Mouse (Mus musculus) embryonic facial prominence, embryonic 12.5 days (tissue): Measurements from ENCODE around the gene Lrmda. TPM values are rescaled to one million over a fixed set of nuclear protein-coding genes. Genes with fewer than 3 reads are reported as not detected.
A peak's percentile ranks its signal among the peaks of the same experiment; 100 is the strongest.

Experiments used
- ATAC-seq: fragments of 200-750 bp; cut with Nextera tagmentation; 2 replicates; pipeline ENCODE4 v1.8.0; 2017; ENCODE audit not compliant: insufficient number of reproducible peaks, insufficient read depth, low FRiP score, low TSS enrichment
- H3K27ac ChIP-seq: fragments of 300-500 bp; sonication (generic); 2 replicates; pipeline ENCODE4 v1.5.1; 2016; ENCODE audit warnings: mild to moderate bottlenecking
- H3K27me3 ChIP-seq: fragments of 300-500 bp; sonication (generic); 2 replicates; pipeline ENCODE4 v1.6.1; 2016; ENCODE audit warnings: mild to moderate bottlenecking, moderate library complexity
- H3K36me3 ChIP-seq: fragments of 300-500 bp; sonication (generic); 2 replicates; pipeline ENCODE4 v1.6.1; 2016; ENCODE audit warnings: mild to moderate bottlenecking
- H3K4me1 ChIP-seq: fragments of 300-500 bp; sonication (generic); 2 replicates; pipeline ENCODE4 v1.6.1; 2016
- H3K4me2 ChIP-seq: fragments of 300-500 bp; sonication (generic); replicated peaks from 2 replicates; pipeline ENCODE4 v1.6.1; 2016; ENCODE audit warnings: mild to moderate bottlenecking, moderate library complexity
- H3K4me3 ChIP-seq: fragments of 300-500 bp; sonication (generic); 2 replicates; pipeline ENCODE4 v1.5.1; 2016; ENCODE audit warnings: mild to moderate bottlenecking
- H3K9ac ChIP-seq: fragments of 300-500 bp; sonication (generic); 2 replicates; pipeline ENCODE4 v1.6.1; 2016; ENCODE audit warnings: mild to moderate bottlenecking, moderate library complexity
- H3K9me3 ChIP-seq: fragments of 300-500 bp; sonication (generic); 2 replicates; pipeline ENCODE4 v1.6.1; 2016; ENCODE audit warnings: mild to moderate bottlenecking, moderate library complexity
- WGBS: fragments of 180-500 bp; shearing (Covaris S2); methylation state at CpG from one replicate; pipeline ENCODE4 v1.1.7; 2016; 5-methylcytosine and 5-hydroxymethylcytosine counted together
- polyA plus RNA-seq: library from polyadenylated mRNA; unstranded; fragments of >200 nt; fragmentation: Nextera tagmentation; extraction: Ambion mirVana; gene quantifications from 2 replicates; pipeline ENCODE4 v1.2.1, GENCODE M21; 2016

Lrmda gene
- polyA plus RNA-seq, 1 experiment from 2014 or later = 0.28 TPM

GRCm38 (mm10) chr14:22147341-22148024, 128.0 kb downstream of the Lrmda start:
- Histone ChIP-seq H3K27me3 (no peaks in the 10 kb centered on the region), H3K4me1 (peaks cover 3% of the 10 kb centered on the region), H3K27ac (no peak overlapping the region), H3K9ac (no peak overlapping the region), H3K4me3 (no peak overlapping the region), H3K4me2 (no peak overlapping the region), H3K9me3 (no peaks in the 10 kb centered on the region), H3K36me3 (no peaks in the 10 kb centered on the region)
- ATAC-seq = no peak
- 19% methylated on average over 4 of the region's 4 CpGs for WGBS

- H3K9me3 ChIP-seq = no peaks in the 10 kb centered on the region
- ATAC-seq = no peak
- H3K27me3 ChIP-seq = no peaks in the 10 kb centered on the region
- H3K4me2 ChIP-seq = no peak overlapping the region
- no peak overlapping the region for H3K4me3 ChIP-seq
- peaks cover 10% of the 10 kb centered on the region for H3K4me1 ChIP-seq
- H3K9ac ChIP-seq = no peak overlapping the region
- WGBS = 32% methylated on average over 13 of the region's 13 CpGs
- H3K27ac ChIP-seq = no peak overlapping the region
- no peaks in the 10 kb centered on the region for H3K36me3 ChIP-seq
These were observed 133.2 kb downstream of the Lrmda start for GRCm38 (mm10) chr14:22152701-22153100.

- Histone ChIP-seq H3K27me3 (no peaks in the 10 kb centered on the region), H3K4me1 (peaks cover 10% of the 10 kb centered on the region), H3K27ac (no peak overlapping the region), H3K36me3 (no peaks in the 10 kb centered on the region), H3K9me3 (no peaks in the 10 kb centered on the region), H3K9ac (no peak overlapping the region), H3K4me3 (no peak overlapping the region), H3K4me2 (no peak overlapping the region)
- WGBS = 75% methylated on average over 8 of the region's 8 CpGs
- ATAC-seq = no peak
These were observed 134.6 kb downstream of the Lrmda start for GRCm38 (mm10) chr14:22154096-22154495.

- Histone ChIP-seq H3K9ac (no peak overlapping the region), H3K4me1 (peaks cover 10% of the 10 kb centered on the region), H3K4me3 (no peak overlapping the region), H3K27me3 (no peaks in the 10 kb centered on the region), H3K27ac (no peak overlapping the region), H3K9me3 (no peaks in the 10 kb centered on the region), H3K36me3 (no peaks in the 10 kb centered on the region), H3K4me2 (no peak overlapping the region)
- ATAC-seq = no peak
- 17% methylated on average over 2 of the region's 2 CpGs for WGBS
These were observed 135.5 kb downstream of the Lrmda start for GRCm38 (mm10) chr14:22155034-22155433.

DNA sequence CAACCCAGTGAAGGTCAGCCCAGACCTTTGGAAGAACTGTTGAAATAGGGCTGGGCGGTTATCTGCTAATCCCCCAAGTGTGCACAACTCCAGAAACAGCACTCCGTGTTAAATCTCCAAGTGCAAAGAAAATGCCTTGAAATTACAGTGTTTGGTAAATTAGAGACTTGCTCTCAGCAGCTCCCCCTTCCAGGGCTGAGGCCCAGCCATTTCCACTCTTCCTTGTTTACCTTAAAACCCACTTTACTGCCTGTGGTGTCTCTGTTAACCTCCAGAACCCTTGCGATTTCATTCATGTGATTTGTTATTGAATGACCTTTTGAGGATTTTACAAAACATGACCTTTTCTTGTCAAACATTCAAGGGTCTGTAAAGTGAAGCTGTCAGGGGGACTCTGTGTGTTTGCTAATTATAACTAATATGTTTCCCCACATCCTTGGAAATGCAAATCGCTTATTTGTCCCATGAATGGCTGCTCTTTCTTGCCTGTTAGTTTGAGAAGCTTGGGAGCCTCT, 136.1 kb downstream of the Lrmda start:
- no peak overlapping the region for H3K4me2 ChIP-seq
- no peaks in the 10 kb centered on the region for H3K27me3 ChIP-seq
- WGBS = 40% methylated on average over 4 of the region's 4 CpGs
- H3K9me3 ChIP-seq = no peaks in the 10 kb centered on the region
- no peak overlapping the region for H3K27ac ChIP-seq
- no peaks in the 10 kb centered on the region for H3K36me3 ChIP-seq
- no peak for ATAC-seq
- peaks cover 10% of the 10 kb centered on the region for H3K4me1 ChIP-seq
- H3K4me3 ChIP-seq = no peak overlapping the region
- H3K9ac ChIP-seq = no peak overlapping the region

GRCm38 (mm10) chr14:22156991-22157390, 137.5 kb downstream of the Lrmda start:
- no peaks in the 10 kb centered on the region for H3K27me3 ChIP-seq
- no peak overlapping the region for H3K4me2 ChIP-seq
- H3K4me1 ChIP-seq = peaks cover 10% of the 10 kb centered on the region
- H3K9me3 ChIP-seq = no peaks in the 10 kb centered on the region
- WGBS = 55% methylated on average over 6 of the region's 6 CpGs
- no peak overlapping the region for H3K4me3 ChIP-seq
- no peaks in the 10 kb centered on the region for H3K36me3 ChIP-seq
- no peak overlapping the region for H3K27ac ChIP-seq
- no peak overlapping the region for H3K9ac ChIP-seq
- no peak for ATAC-seq

DNA sequence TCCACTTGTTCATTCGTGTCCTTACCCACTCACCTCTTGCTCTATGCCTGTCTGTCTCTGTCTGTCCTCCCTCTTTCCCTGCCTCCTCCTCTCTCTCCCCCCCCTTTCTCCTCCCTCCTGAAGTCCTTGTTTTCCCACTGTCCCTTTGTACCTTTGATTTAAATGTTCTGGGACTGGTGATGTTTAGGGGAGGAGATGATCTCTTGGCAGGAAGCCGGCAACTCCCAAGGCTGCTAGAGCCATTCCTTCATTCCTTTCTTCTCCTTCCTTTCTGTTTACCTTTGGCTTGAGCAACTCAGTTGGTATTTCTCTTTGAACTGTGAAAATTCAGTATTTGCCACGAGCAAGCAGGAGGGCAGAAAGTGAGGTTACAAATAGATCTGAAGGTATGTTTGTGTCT, 141.9 kb downstream of the Lrmda start:
- no peaks in the 10 kb centered on the region for H3K4me1 ChIP-seq
- no peaks in the 10 kb centered on the region for H3K9me3 ChIP-seq
- 33% methylated on average over 3 of the region's 3 CpGs for WGBS
- H3K4me3 ChIP-seq = no peak overlapping the region
- no peak for ATAC-seq
- H3K27ac ChIP-seq = no peak overlapping the region
- H3K4me2 ChIP-seq = no peak overlapping the region
- no peak overlapping the region for H3K9ac ChIP-seq
- H3K36me3 ChIP-seq = no peaks in the 10 kb centered on the region
- H3K27me3 ChIP-seq = no peaks in the 10 kb centered on the region

GRCm38 (mm10) chr14:22167285-22167684, 147.8 kb downstream of the Lrmda start:
- peaks cover 16% of the 10 kb centered on the region; the same call in 1 of the 2 replicates for H3K4me1 ChIP-seq
- H3K9me3 ChIP-seq = no peaks in the 10 kb centered on the region
- WGBS = 57% methylated on average over 7 of the region's 7 CpGs
- H3K36me3 ChIP-seq = no peaks in the 10 kb centered on the region
- H3K4me3 ChIP-seq = no peak overlapping the region
- ATAC-seq = no peak
- 0 out of 2 replicates have a peak overlapping the region, but pooled peaks have one; percentile 18 for H3K27ac ChIP-seq
- no peaks in the 10 kb centered on the region for H3K27me3 ChIP-seq
- no peak overlapping the region for H3K4me2 ChIP-seq
- H3K9ac ChIP-seq = no peak overlapping the region

DNA sequence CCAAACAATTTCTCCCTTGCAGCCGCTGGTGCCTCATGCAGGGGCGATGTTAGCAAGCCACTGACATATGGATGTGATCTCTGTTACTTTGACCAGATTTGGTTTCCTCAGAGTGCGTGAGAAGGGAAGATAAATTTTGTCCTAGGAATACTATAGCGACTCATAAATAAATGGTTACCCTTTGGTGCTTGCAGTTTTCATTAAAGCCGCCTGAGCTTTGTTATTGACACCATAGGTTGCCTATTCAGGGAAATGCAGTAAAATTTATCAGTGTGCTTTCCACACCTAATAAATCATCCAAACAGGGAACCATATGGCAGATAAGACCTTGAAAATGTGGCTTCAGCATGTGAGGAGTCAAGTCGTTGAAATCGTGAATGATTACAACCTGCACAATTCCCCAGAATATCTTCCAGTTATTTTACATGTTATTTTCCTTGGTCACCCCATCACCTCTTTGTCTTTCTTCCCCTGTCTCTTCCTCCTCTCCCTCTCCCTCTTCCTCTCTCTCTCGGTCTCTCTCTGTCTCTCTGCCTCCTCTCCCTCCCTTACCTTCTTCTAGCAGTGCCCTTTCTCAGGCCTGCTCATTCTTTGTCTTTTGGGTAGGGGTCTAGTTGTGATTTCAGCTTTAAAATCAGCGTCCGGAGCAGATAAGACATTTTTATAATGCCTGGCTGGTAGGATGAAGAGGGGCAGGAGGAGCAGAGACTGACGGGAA, 148.7 kb downstream of the Lrmda start:
- no peak overlapping the region for H3K4me2 ChIP-seq
- no peaks in the 10 kb centered on the region for H3K9me3 ChIP-seq
- 57% methylated on average over 11 of the region's 11 CpGs for WGBS
- H3K27me3 ChIP-seq = no peaks in the 10 kb centered on the region
- no peak overlapping the region for H3K4me3 ChIP-seq
- H3K4me1 ChIP-seq = peaks cover 16% of the 10 kb centered on the region; the same call in 1 of the 2 replicates
- no peak for ATAC-seq
- no peak overlapping the region for H3K27ac ChIP-seq
- H3K9ac ChIP-seq = no peak overlapping the region
- H3K36me3 ChIP-seq = no peaks in the 10 kb centered on the region

DNA sequence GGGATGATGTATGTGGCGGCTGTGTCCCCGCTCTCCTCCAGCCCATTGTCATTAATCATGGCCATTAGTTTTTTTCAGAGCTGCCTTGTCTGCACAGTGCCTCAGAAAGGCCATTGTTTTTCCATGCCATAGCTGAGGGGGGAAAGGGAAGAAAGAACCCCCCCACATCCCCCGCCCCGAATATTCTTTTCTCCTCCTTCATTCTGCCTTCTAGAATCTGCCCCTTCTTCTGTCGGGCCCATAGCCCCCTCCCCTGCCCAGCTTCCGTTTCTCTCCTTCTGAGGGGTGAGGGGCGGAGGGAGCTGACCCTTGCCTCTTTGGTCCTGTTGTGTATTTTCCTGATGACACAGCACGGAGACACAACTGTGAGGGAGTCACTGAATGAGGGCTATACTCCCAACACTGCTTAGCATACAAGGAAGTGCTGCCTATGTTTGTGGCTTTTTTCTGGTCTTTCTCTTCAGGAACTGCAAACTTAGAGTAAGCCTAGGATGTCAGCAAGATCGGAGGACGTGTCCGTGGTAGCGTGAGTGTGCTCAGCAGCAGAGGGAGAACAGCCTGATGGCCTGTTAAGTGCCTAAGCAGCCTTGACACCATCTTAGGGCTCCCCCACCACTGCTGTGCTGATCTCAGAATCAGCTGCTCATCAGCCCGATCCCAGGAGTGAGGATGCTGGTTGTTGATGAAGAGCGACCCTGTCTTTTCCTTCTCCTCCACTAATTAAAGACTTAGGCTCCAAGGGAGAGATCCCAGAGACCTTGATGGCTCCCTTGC, 149.5 kb downstream of the Lrmda start:
- Histone ChIP-seq H3K9ac (no peak overlapping the region), H3K27ac (no peak overlapping the region), H3K36me3 (no peaks in the 10 kb centered on the region), H3K9me3 (no peaks in the 10 kb centered on the region), H3K27me3 (no peaks in the 10 kb centered on the region), H3K4me2 (no peak overlapping the region), H3K4me3 (no peak overlapping the region), H3K4me1 (peaks cover 16% of the 10 kb centered on the region; the same call in 1 of the 2 replicates)
- ATAC-seq = no peak
- 55% methylated on average over 14 of the region's 14 CpGs for WGBS

DNA sequence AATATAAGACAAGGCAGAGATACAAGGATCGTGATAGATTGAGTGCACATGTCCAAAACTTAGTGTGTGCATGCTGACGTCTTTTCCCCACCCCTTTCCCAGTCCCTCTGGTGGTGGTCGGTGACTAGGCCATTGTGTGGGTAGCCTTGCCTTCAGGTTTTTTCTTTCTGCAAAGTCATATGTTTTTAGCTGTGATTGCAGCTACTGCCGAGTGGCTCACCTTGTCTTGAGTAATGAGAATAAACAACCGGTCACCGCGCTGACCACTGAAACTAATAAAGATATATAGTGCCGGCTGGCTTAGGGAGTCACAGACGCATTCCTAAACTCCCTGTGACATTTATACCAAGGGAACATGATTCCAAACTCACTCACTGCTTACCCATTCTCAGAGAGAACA, 155.2 kb downstream of the Lrmda start:
- 60% methylated on average over 9 of the region's 9 CpGs for WGBS
- no peaks in the 10 kb centered on the region for H3K36me3 ChIP-seq
- no peak for ATAC-seq
- H3K9ac ChIP-seq = no peak overlapping the region
- no peak overlapping the region for H3K4me3 ChIP-seq
- H3K27ac ChIP-seq = no peak overlapping the region
- no peaks in the 10 kb centered on the region for H3K9me3 ChIP-seq
- no peaks in the 10 kb centered on the region for H3K27me3 ChIP-seq
- no peak overlapping the region for H3K4me2 ChIP-seq
- H3K4me1 ChIP-seq = no peaks in the 10 kb centered on the region
